Mouse (Mus musculus) neural tube, embryonic 14.5 days (tissue): ENCODE data around the gene Macf1. TPM values are rescaled to one million over a fixed set of nuclear protein-coding genes. Genes with fewer than 3 reads are reported as not detected.
A peak's percentile ranks its signal among the peaks of the same experiment; 100 is the strongest.

Source experiments
- ATAC-seq: fragments of 200-750 bp; cut with Nextera tagmentation; 2 replicates; pipeline ENCODE4 v1.8.0; 2017; ENCODE audit warnings: low read depth, mild to moderate bottlenecking, moderate TSS enrichment, moderate library complexity
- H3K27ac ChIP-seq: fragments of 300-500 bp; sonication (generic); 2 replicates; pipeline ENCODE4 v1.5.1; 2014; ENCODE audit warnings: low read depth, mild to moderate bottlenecking, control low read depth, low read length, moderate library complexity, mixed read lengths
- H3K27me3 ChIP-seq: fragments of 300-500 bp; sonication (generic); 2 replicates; pipeline ENCODE4 v1.6.1; 2014; ENCODE audit warnings: low read length; ENCODE audit not compliant: control insufficient read depth, insufficient read depth
- H3K36me3 ChIP-seq: fragments of 300-500 bp; sonication (generic); 2 replicates; pipeline ENCODE4 v1.6.1; 2014; ENCODE audit warnings: low read length, mixed read lengths; ENCODE audit not compliant: control insufficient read depth, insufficient read depth
- H3K4me1 ChIP-seq: fragments of 300-500 bp; sonication (generic); 2 replicates; pipeline ENCODE4 v1.6.1; 2014; ENCODE audit warnings: low read length; ENCODE audit not compliant: control insufficient read depth, insufficient read depth
- H3K4me2 ChIP-seq: fragments of 300-500 bp; sonication (generic); 2 replicates; pipeline ENCODE4 v1.6.1; 2014; ENCODE audit warnings: mild to moderate bottlenecking, low read depth, low read length, control low read depth
- H3K4me3 ChIP-seq: fragments of 300-500 bp; sonication (generic); 2 replicates; pipeline ENCODE4 v1.5.1; 2014; ENCODE audit warnings: low read depth, low read length, control low read depth, mixed read lengths
- H3K9ac ChIP-seq: fragments of 300-500 bp; sonication (generic); replicated peaks from 2 replicates; pipeline ENCODE4 v1.6.1; 2014; ENCODE audit warnings: low read depth, mild to moderate bottlenecking, control low read depth, low read length, mixed read lengths
- H3K9me3 ChIP-seq: fragments of 300-500 bp; sonication (generic); 2 replicates; pipeline ENCODE4 v1.6.1; 2016; ENCODE audit warnings: low read length; ENCODE audit not compliant: control insufficient read depth
- WGBS: fragments of 180-500 bp; shearing (Covaris S2); extraction: QIAGEN DNeasy Blood & Tissue Kit; methylation state at CpG from one replicate; pipeline ENCODE4 v1.1.7; 2014; 5-methylcytosine and 5-hydroxymethylcytosine counted together
- polyA plus RNA-seq: library from polyadenylated mRNA; unstranded; fragments of >200 nt; fragmentation: Nextera tagmentation; extraction: Ambion mirVana; gene quantifications from 2 replicates; pipeline ENCODE4 v1.2.1, GENCODE M21; 2014

Macf1 gene
- polyA plus RNA-seq, result 111 and 144 TPM in 2 replicates

DNA sequence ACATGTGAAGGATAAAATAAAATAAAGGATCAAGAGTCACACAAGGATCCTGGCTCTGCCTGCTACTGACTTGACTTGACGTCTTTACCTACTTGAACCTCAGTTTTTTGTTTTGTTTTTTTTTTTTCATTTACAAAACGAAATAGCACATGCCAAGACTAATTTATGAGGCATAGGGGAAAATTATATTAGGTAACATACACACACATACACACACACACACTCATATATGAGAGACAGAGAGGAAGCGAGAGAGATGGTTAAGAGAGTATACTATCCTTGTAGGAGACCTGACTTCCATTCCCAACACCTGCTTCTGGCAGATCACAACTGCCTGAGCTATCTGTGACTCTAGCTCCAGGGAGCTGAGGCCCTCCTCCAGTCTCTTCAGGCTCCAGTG is at the start of gene Macf1:
Macf1 (minus strand) TSS at position 101 of the 400 bp plus-strand sequence.
- H3K27ac ChIP-seq, result no peak within 1 kb of the TSS; the same call in 1 of the 2 replicates
- no peaks in the 10 kb centered on the region for H3K27me3 ChIP-seq
- 75% methylated on average over 3 of the region's 3 CpGs for WGBS
- H3K4me1 ChIP-seq, result peaks cover 24% of the 10 kb centered on the region
- peak within 1 kb of the TSS; percentile 92 for H3K4me2 ChIP-seq
- no peak for ATAC-seq
- no peak within 1 kb of the TSS; the same call in 1 of the 2 replicates for H3K9ac ChIP-seq
- H3K36me3 ChIP-seq, result peaks cover 14% of the 10 kb centered on the region
- peak within 1 kb of the TSS; percentile 95 for H3K4me3 ChIP-seq
- H3K9me3 ChIP-seq, result no peaks in the 10 kb centered on the region

DNA sequence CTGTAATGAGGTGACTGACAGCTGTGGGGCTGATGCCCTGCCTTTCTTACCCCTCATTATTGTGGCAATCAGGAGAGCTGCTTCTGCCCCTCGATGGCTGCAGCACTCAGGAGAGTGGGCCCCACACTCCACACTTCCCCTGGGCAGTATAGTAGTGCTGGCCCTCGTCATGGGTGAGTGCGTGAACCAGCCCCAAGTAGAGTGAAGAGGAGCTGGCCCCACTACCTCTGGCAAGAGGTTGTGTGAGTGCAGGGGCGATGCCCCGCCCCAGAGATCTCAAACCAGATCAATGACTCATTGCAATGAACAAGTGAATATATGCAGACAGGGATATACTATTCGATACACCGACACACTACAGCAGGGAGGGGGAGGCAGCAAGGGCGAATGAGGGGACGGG is 49.4 kb upstream of the Macf1 start:
- Histone ChIP-seq H3K27ac (no peak overlapping the region), H3K9me3 (no peaks in the 10 kb centered on the region), H3K27me3 (no peaks in the 10 kb centered on the region), H3K4me1 (no peaks in the 10 kb centered on the region), H3K4me3 (no peak overlapping the region), H3K9ac (no peak overlapping the region), H3K4me2 (no peak overlapping the region), H3K36me3 (peaks cover 19% of the 10 kb centered on the region)
- 97% methylated on average over 9 of the region's 9 CpGs for WGBS
- no peak for ATAC-seq

DNA sequence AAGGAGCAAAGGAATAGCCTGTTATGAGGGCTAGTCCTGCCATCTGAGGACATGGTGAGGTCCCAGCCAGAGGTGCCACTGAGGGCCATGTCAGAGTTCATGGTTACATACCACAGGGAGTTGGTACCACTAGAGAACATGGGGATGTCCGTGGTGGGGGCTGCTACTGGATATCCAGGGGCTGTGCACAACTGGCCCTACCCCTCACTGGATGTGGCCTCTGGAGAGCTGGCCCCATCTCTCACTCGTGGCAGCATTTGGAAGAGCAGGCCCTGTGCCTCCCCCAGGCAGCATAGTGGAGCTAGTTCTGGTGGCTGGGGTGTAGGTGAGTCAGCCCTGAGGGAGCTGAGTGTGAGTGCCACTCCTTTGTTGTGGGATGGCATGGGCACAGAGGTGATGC is 48.8 kb upstream of the Macf1 start:
- H3K4me3 ChIP-seq, result no peak overlapping the region
- H3K9ac ChIP-seq, result no peak overlapping the region
- no peak overlapping the region for H3K4me2 ChIP-seq
- H3K27me3 ChIP-seq, result no peaks in the 10 kb centered on the region
- H3K36me3 ChIP-seq, result peaks cover 13% of the 10 kb centered on the region; the same call in 1 of the 2 replicates
- WGBS, result 91% methylated on average over 2 of the region's 2 CpGs
- H3K27ac ChIP-seq, result no peak overlapping the region
- no peaks in the 10 kb centered on the region for H3K9me3 ChIP-seq
- no peak for ATAC-seq
- no peaks in the 10 kb centered on the region for H3K4me1 ChIP-seq

DNA sequence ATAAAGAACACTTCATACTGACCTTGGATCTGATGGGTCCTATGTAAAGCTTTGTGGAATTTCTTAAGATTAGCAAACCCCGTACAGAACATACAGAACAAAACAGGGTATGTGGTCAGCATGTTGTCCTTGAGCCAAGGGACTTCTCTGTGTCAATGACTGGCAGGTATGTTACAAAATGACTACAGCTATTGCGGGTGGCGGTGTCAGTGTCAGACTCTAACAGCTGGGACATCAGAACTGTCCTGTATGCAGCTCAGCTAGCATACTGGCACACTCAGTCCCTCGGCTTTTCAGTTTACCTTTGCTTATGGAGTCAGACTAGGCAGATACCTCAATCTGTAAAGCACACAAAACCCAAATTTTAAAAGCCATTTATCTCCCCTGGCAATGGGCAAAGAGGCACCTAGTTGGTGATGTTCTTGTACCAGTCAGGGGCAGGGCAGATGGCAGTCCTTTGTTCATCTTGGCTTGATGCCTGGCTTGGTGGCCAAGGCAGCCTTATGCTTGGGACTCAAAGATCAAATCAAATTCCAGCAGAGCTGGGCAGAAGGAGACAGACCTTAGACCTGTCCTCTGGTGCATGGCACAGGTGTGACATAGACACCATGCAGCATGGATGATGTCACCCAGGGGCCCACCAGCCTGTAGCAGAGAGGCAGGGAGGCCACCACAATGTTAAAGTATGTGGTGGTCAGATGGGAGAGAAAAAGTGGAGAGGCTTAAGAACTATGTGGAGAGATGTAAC is 48.2 kb upstream of the Macf1 start:
- Histone ChIP-seq H3K27me3 (no peaks in the 10 kb centered on the region), H3K9ac (no peak overlapping the region), H3K27ac (no peak overlapping the region), H3K4me2 (no peak overlapping the region), H3K9me3 (no peaks in the 10 kb centered on the region), H3K4me1 (no peaks in the 10 kb centered on the region), H3K4me3 (no peak overlapping the region), H3K36me3 (0 out of 2 replicates have a peak, but pooled peaks cover 10% of the 10 kb centered on the region)
- WGBS, result 96% methylated on average over 4 of the region's 4 CpGs
- ATAC-seq, result no peak

GRCm38 (mm10) chr4:123721761-123722160 is 37.6 kb upstream of the Macf1 start:
- H3K4me2 ChIP-seq, result no peak overlapping the region
- no peak overlapping the region for H3K27ac ChIP-seq
- H3K4me3 ChIP-seq, result no peak overlapping the region
- no peak overlapping the region for H3K9ac ChIP-seq
- H3K4me1 ChIP-seq, result peaks cover 4% of the 10 kb centered on the region; the same call in 1 of the 2 replicates
- H3K9me3 ChIP-seq, result no peaks in the 10 kb centered on the region
- H3K27me3 ChIP-seq, result no peaks in the 10 kb centered on the region
- 88% methylated on average over 4 of the region's 4 CpGs for WGBS
- no peaks in the 10 kb centered on the region for H3K36me3 ChIP-seq
- ATAC-seq, result no peak

GRCm38 (mm10) chr4:123718434-123718780 is 34.2 kb upstream of the Macf1 start:
- Histone ChIP-seq H3K27ac (peak overlapping the region; percentile 50; the same call in 1 of the 2 replicates), H3K4me2 (peak overlapping the region; percentile 78), H3K9ac (peak overlapping the region; percentile 84), H3K27me3 (no peaks in the 10 kb centered on the region), H3K36me3 (peaks cover 12% of the 10 kb centered on the region), H3K4me1 (peaks cover 4% of the 10 kb centered on the region; the same call in 1 of the 2 replicates), H3K9me3 (no peaks in the 10 kb centered on the region), H3K4me3 (peak overlapping the region; percentile 72)
- 24% methylated on average over 7 of the region's 7 CpGs for whole genome bisulfite sequencing
- peak; percentile 49 for ATAC-seq

DNA sequence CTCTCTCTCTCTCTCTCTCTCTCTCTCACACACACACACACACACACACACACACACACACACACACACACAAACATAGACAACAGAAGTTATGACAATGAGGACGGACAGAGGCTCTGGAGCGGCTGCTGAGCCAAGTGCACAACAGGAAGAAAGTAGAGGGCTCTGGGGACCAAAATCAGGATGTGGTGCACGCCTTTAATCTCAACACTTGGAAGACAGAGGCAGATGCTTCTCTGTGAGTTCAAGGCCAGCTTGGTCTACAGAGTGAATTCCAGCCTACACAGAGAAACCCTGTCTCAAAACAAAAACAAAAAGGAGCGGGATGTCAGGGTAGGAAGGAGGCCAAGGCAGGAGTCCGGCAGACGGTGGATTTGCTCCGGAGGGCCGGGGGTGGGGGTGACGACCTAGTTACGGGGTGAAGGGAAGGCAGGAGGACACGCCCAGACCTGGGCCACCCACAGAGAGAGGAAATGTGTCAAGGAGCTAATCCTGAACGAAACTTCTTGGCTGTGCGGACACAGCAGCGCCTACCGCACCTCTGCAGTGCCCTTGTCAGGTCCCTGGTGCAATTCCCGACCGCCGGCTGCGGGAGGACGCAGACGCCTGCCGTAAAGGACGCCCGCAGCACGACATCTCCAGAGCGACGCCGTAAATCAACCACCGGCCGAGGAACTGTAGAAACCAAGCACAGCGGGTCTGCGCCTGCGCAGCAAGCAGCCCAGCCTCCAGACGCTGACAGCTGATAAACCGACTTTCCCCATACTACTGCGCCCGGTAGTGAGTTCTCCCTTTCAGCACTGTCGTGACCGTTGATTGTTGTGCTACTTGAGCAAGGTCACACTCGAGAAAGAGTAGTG is 33.6 kb upstream of the Macf1 start, which contains the start of gene Ndufs5:
Ndufs5 (minus strand) TSS at position 629 of the 860 bp plus-strand sequence.
- no peaks in the 10 kb centered on the region for H3K27me3 ChIP-seq
- WGBS, result 1% methylated on average over 40 of the region's 40 CpGs
- H3K9me3 ChIP-seq, result no peaks in the 10 kb centered on the region
- ATAC-seq, result peak; percentile 96
- peak within 1 kb of the TSS; percentile 72 for H3K4me3 ChIP-seq
- peak within 1 kb of the TSS; percentile 84 for H3K9ac ChIP-seq
- peaks cover 4% of the 10 kb centered on the region; the same call in 1 of the 2 replicates for H3K4me1 ChIP-seq
- peak within 1 kb of the TSS; percentile 78 for H3K4me2 ChIP-seq
- H3K27ac ChIP-seq, result peak within 1 kb of the TSS; percentile 50; the same call in 1 of the 2 replicates
- peaks cover 12% of the 10 kb centered on the region for H3K36me3 ChIP-seq

- Histone ChIP-seq H3K36me3 (peaks cover 12% of the 10 kb centered on the region), H3K4me2 (no peak overlapping the region), H3K9ac (no peak overlapping the region), H3K9me3 (no peaks in the 10 kb centered on the region), H3K27ac (no peak overlapping the region), H3K4me1 (peaks cover 4% of the 10 kb centered on the region; the same call in 1 of the 2 replicates), H3K27me3 (no peaks in the 10 kb centered on the region), H3K4me3 (no peak overlapping the region)
- WGBS, result 100% methylated on average over 1 of the region's 3 CpGs
- ATAC-seq, result no peak
Measured at GRCm38 (mm10) chr4:123712431-123712830, 28.3 kb upstream of the Macf1 start.
